Mouse (Mus musculus) B cell, adult 62 days (primary cell): Measurements from ENCODE around the gene Mcf2. TPM values are rescaled to one million over a fixed set of nuclear protein-coding genes. Genes with fewer than 3 reads are reported as not detected.

ENCODE experiments used
- total RNA-seq: library from RNA; stranded (reverse); gene quantifications from 4 replicates; pipeline ENCODE4 v1.2.4, GENCODE M21; 2023

Gene Mcf2
- total RNA-seq = not detected in 4 replicates

GRCm38 (mm10) chrX:60178744-60179458, at the start of gene Mcf2:
TSS of gene Mcf2 (minus strand) at chrX:60179089.

Other genes starting within 250 kb of the Mcf2 start
- gene F9, start 179.6 kb downstream of the Mcf2 start, total RNA-seq = 0.70 to 0.89 TPM (median 0.81 TPM) in 4 replicates